Mouse (Mus musculus): Measurements from ENCODE around the gene Cdsn. TPM values are rescaled to one million over a fixed set of nuclear protein-coding genes. Genes with fewer than 3 reads are reported as not detected.

The Cdsn gene
- polyA plus RNA-seq, 1 experiment = not detected

DNA sequence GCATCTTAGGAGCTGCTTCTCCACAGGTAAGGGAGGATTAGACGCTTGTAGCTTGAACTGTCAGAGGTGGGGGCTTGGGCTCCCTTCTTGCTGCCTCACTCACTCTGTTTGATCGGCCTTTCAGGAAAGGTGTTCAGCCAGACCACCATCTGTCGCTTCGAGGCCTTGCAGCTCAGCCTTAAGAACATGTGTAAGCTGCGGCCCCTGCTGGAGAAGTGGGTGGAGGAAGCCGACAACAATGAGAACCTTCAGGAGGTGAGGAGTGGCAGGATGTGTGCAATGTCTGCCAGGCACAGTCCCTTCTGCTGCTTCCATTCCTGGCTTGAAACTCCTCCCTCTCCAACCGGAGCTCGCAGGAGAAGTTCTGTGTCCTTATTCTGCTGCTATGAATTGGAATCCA, 42.6 kb upstream of the Cdsn start:
- Histone ChIP-seq H3K27ac (ENCODE audit: control insufficient read depth, insufficient read depth, low read depth, low read length, poor library complexity) (no peak overlapping the region), H3K4me1 (ENCODE audit: control insufficient read depth, insufficient read depth, low read length) (no peaks in the 10 kb centered on the region), H3K4me3 (replicated peaks; ENCODE audit: control insufficient read depth, low read depth, low read length) (no peak overlapping the region)
- 7% methylated on average over 8 of the region's 8 CpGs for WGBS
- TF ChIP-seq CTCF (IDR thresholded peaks at IDR 0.05; ENCODE audit: control insufficient read depth, insufficient read depth, low read length) = peak; percentile 58
- no peak for TF ChIP-seq POLR2A (IDR thresholded peaks at IDR 0.05; ENCODE audit: borderline replicate concordance, control insufficient read depth, low read depth, low read length)

DNA sequence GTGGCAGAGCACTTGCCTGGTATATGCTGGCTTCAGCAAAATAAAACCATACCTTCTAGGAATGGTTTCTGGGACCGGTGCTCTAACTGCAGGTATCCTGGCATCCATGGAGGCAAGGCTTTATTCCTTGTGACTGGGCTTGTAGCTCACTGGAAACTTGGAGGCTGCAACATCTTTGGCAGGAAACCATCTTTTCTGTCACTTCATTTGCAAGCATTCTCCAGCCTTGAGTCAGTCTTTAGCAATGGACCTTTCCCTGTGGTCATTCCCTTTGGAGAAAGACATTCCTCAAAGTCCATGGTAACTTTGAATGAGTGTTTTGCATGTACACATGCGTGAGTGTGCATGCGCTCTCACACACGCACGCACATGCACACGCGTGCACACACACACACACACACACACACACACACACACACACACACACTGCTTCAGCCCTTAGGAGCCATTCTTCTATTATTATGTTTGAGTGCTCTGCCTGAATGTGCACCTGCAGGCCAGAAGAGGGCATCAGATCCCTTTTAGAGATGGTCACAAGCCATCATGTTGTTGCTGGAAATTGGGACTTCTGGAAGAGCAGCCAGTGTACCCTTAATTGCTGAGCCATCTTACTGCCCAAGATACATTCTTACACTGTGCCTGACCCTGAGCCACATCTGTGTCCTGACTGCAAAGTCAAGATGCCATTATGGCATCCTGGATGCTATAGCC, 38.9 kb upstream of the Cdsn start:
- Histone ChIP-seq H3K4me3 (replicated peaks; ENCODE audit: control insufficient read depth, low read depth, low read length) (no peak overlapping the region), H3K27ac (ENCODE audit: control insufficient read depth, insufficient read depth, low read depth, low read length, poor library complexity) (no peak overlapping the region), H3K4me1 (ENCODE audit: control insufficient read depth, insufficient read depth, low read length) (no peaks in the 10 kb centered on the region)
- TF ChIP-seq POLR2A (IDR thresholded peaks at IDR 0.05; ENCODE audit: borderline replicate concordance, control insufficient read depth, low read depth, low read length) (no peak), CTCF (IDR thresholded peaks at IDR 0.05; ENCODE audit: control insufficient read depth, insufficient read depth, low read length) (no peak)
- WGBS = 94% methylated on average over 7 of the region's 7 CpGs

DNA sequence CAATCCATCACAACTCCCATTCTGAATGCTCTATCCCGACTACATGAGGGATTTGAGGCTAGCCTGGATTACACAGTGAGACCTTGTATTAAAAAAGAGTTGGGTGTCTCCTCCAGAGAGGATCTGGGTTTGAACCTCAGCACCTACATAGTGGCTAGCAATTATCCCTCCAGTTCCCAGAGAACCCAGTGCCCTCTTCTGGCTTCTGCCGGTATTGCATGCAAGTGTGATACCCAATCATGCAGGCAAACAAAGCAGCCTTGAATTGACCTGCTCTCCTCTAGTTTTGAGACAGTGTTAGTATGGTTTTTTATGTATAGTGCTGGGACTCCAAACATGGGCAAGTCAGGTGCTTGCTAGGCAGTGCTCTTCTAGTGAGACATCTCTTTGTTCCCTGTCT, 38.0 kb upstream of the Cdsn start:
- Histone ChIP-seq H3K4me3 (replicated peaks; ENCODE audit: control insufficient read depth, low read depth, low read length) (no peak overlapping the region), H3K4me1 (ENCODE audit: control insufficient read depth, insufficient read depth, low read length) (no peaks in the 10 kb centered on the region), H3K27ac (ENCODE audit: control insufficient read depth, insufficient read depth, low read depth, low read length, poor library complexity) (no peak overlapping the region)
- WGBS = 8% methylated on average over 2 of the region's 2 CpGs
- TF ChIP-seq POLR2A (IDR thresholded peaks at IDR 0.05; ENCODE audit: borderline replicate concordance, control insufficient read depth, low read depth, low read length) (no peak), CTCF (IDR thresholded peaks at IDR 0.05; ENCODE audit: control insufficient read depth, insufficient read depth, low read length) (peak; percentile 63)

DNA sequence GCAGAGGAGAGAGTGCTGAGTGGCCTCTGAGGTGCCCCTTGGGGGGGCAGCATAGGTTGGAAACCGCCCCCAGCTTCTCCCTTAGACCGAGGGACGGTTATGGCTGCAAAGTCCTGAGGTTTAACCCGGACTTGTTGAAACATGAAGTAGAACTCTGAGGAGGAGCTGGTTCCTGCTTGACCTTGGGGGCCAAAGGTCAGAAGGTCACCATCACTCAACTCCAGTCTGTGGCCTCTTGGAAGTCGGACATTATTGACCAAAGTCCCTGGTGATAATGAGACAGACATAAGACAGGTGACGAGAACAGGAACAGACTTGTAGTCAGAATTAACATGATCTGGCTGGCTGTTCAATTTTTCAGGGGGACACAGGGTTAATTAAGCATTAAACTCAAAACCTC, 37.2 kb upstream of the Cdsn start:
- Histone ChIP-seq H3K27ac (ENCODE audit: control insufficient read depth, insufficient read depth, low read depth, low read length, poor library complexity) (no peak overlapping the region), H3K4me1 (ENCODE audit: control insufficient read depth, insufficient read depth, low read length) (no peaks in the 10 kb centered on the region), H3K4me3 (replicated peaks; ENCODE audit: control insufficient read depth, low read depth, low read length) (peak overlapping the region; percentile 29)
- 88% methylated on average over 6 of the region's 6 CpGs for WGBS
- TF ChIP-seq POLR2A (IDR thresholded peaks at IDR 0.05; ENCODE audit: borderline replicate concordance, control insufficient read depth, low read depth, low read length) (no peak), CTCF (IDR thresholded peaks at IDR 0.05; ENCODE audit: control insufficient read depth, insufficient read depth, low read length) (no peak)

DNA sequence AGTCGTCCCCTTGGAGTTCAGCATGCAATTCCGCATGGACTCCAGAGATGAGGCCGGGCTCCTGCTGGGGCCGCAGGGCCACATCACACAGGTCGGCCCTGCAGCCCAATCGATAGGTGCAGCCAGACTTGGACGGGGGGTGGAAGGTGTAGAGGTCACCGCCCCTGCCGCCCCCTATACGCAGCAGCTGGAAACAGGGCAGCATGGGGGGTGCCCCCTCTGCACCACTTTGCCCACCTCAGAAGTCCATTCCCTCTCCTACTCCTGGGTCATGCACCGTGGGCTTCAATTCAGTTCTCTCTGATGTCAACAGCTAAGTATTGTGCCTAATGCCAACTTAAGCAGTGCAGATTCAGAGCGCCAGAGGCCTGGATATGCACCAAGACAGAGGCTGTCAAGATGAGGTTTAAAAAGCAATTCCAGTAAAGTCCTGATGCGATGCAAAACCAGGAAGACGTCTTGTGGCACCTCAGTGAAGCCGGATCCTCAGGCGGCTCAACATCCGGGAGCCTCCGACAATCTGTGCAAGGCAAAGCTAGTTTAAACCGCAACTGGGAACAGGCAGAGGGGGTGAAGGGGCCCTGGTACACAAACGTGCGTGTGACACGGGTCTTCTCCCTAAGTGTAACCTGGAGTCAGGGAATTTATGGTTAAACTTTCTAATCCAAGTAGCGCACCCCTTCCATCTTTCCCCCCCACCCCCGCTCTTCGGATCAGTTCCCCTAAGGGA, 35.9 kb upstream of the Cdsn start:
- 23% methylated on average over 25 of the region's 25 CpGs for WGBS
- H3K27ac ChIP-seq (ENCODE audit: control insufficient read depth, insufficient read depth, low read depth, low read length, poor library complexity) = peak overlapping the region; percentile 2; the same call in 1 of the 2 replicates
- peak overlapping the region; percentile 77 for H3K4me3 ChIP-seq (replicated peaks; ENCODE audit: control insufficient read depth, low read depth, low read length)
- TF ChIP-seq CTCF (IDR thresholded peaks at IDR 0.05; ENCODE audit: control insufficient read depth, insufficient read depth, low read length) = no peak
- no peak for TF ChIP-seq POLR2A (IDR thresholded peaks at IDR 0.05; ENCODE audit: borderline replicate concordance, control insufficient read depth, low read depth, low read length)
- no peaks in the 10 kb centered on the region for H3K4me1 ChIP-seq (ENCODE audit: control insufficient read depth, insufficient read depth, low read length)

DNA sequence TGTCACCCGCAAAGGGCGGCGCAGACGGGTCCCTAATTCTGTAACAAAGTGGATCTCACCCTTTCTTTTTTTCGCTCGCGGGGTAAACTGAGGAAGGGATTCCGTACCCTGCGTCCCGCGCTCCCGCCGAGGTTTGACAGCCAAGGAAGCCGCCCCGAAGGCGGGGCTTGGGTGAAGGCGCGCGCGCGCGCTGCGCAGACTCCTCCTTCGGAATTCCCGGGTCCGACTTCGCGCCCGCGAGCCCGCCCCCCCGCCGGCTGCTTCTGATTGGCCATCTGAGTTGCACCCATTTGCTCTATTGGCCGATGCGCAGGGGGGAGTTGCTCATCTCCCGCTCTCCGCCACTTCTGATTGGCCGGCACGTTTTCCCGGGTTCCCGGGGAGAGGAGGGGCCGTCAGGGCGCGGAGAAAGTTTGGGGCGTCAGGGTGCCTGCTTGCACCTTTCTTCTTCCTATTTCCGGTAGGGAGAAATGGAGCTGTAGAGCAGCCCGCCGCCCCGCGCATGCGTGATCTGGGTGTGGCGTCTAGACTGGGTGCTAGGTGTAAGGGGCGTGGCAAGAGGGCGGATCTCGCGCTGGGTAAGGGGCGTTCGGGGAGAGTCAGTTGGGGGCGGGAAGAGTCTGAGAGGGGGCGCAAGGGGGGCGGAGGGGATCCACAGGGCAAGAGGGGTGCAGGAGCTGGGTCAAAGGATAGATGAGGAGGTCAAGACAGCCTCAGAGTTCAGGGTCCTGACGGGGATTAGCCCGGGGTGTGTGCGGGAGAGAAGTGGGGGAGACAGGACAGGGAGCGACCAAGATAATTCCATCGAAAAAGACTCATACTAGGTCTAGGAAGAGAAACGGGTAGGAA, 35.1 kb upstream of the Cdsn start, which contains the start of the genes Tcf19 and Cchcr1:
TSS of gene Tcf19 (minus strand) at position 173 of the 849 bp plus-strand sequence.
TSS of gene Cchcr1 (plus strand) at position 449 of the 849 bp plus-strand sequence.
- H3K4me1 ChIP-seq (ENCODE audit: control insufficient read depth, insufficient read depth, low read length) = no peaks in the 10 kb centered on the region
- under 1% methylated on average over 67 of the region's 67 CpGs for WGBS
- no peak for TF ChIP-seq CTCF (IDR thresholded peaks at IDR 0.05; ENCODE audit: control insufficient read depth, insufficient read depth, low read length)
- TF ChIP-seq POLR2A (IDR thresholded peaks at IDR 0.05; ENCODE audit: borderline replicate concordance, control insufficient read depth, low read depth, low read length) = peak; percentile 38; the same call in 1 of the 2 replicates
- H3K27ac ChIP-seq (ENCODE audit: control insufficient read depth, insufficient read depth, low read depth, low read length, poor library complexity) = peak within 1 kb of the TSS; percentile 2; the same call in 1 of the 2 replicates
- H3K4me3 ChIP-seq (replicated peaks; ENCODE audit: control insufficient read depth, low read depth, low read length) = peak within 1 kb of the TSS; percentile 77

DNA sequence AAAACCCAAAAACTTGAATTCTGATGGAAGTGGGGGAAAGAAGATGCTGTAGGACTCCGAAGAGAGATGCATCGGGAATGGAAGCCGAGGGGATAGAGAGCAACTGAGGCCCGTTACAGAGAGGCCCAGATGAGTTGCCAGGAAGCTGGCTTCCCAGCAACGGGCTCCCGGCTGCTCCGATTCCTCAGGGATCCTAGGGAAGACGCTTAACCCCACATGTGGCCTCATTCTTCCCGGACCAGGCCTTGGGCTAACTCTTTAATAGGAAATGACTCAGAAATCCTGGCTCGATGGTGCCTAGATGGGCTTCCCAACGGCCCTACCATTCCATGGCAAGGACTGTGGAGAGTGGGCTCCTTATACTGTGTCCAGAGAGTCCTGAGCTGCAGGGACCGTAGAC, 34.4 kb upstream of the Cdsn start:
- no peak for TF ChIP-seq POLR2A (IDR thresholded peaks at IDR 0.05; ENCODE audit: borderline replicate concordance, control insufficient read depth, low read depth, low read length)
- no peak for TF ChIP-seq CTCF (IDR thresholded peaks at IDR 0.05; ENCODE audit: control insufficient read depth, insufficient read depth, low read length)
- WGBS = 14% methylated on average over 12 of the region's 12 CpGs
- H3K27ac ChIP-seq (ENCODE audit: control insufficient read depth, insufficient read depth, low read depth, low read length, poor library complexity) = no peak overlapping the region
- H3K4me1 ChIP-seq (ENCODE audit: control insufficient read depth, insufficient read depth, low read length) = no peaks in the 10 kb centered on the region
- peak overlapping the region; percentile 77 for H3K4me3 ChIP-seq (replicated peaks; ENCODE audit: control insufficient read depth, low read depth, low read length)
